In the genomic region with DNA sequence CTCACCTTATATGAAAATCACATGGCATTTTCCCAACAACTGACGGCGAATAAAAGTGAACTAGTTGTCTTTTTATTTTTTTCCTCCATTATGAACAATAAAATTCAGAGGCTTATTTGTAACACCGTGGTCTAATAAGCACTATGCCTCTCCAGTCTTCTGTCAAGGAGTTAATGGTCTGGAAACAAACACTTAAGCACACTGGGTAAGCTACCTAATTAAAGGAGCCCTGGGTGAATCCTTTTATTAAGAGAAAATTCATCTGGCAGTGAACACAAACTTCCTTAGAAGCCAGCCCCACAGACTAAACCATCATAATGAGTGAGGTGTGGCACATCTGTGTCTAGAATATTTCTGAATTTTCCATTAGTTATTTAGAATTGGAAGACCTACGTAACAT, we compare ENCODE assay signal across 22 mouse cellular contexts.
A peak's percentile ranks its signal among the peaks of the same experiment; 100 is the strongest.
DNase-seq lines count a peak whose midpoint lies in the region; ATAC-seq and TF ChIP-seq lines count a peak whose summit lies in the region.
"Had no signal": no experiment of that assay in that cellular context is flagged by ENCODE, and none has a peak within 500 bp of the region (broad histone marks: within the 10 kb centered on the region; RNA-seq: fewer than 3 reads in every experiment).

No protein-coding gene starts in this region.

- no peak for TF ChIP-seq POLR2A in brain, embryonic 14.5 days (IDR thresholded peaks at IDR 0.05; ENCODE audit: borderline replicate concordance, extremely low read depth, insufficient read depth, insufficient read length, poor library complexity, severe bottlenecking)

- no peaks in the 10 kb centered on the region for H3K4me1 ChIP-seq in embryonic facial prominence, embryonic 14.5 days (ENCODE audit: control insufficient read depth, insufficient read depth, low read length)
- H3K4me1 ChIP-seq in embryonic facial prominence, embryonic 10.5 days: no peaks in the 10 kb centered on the region
- no peaks in the 10 kb centered on the region for H3K4me1 ChIP-seq in hindbrain, embryonic 11.5 days (replicated peaks; ENCODE audit: control insufficient read depth, insufficient read depth, low read length)
- H3K4me1 ChIP-seq in hindbrain, embryonic 13.5 days (replicated peaks): 0 out of 2 replicates have a peak, but pooled peaks cover 4% of the 10 kb centered on the region
- peaks cover 10% of the 10 kb centered on the region for H3K4me1 ChIP-seq in kidney, embryonic 15.5 days
- H3K4me1 ChIP-seq: embryonic facial prominence, embryonic 13.5 days; heart, embryonic 13.5 days had no signal

- intact Hi-C loops in heart, postnatal 36 days (cut with DNase I): no loop called here

- no peak overlapping the region for H3K27ac ChIP-seq in embryonic facial prominence, embryonic 14.5 days (replicated peaks; ENCODE audit: low read depth, low read length)
- no peak overlapping the region for H3K27ac ChIP-seq in embryonic facial prominence, embryonic 10.5 days (replicated peaks)
- no peak overlapping the region for H3K27ac ChIP-seq in hindbrain, embryonic 11.5 days (ENCODE audit: low read depth, low read length)
- no peak overlapping the region for H3K27ac ChIP-seq in hindbrain, embryonic 13.5 days
- H3K27ac ChIP-seq in kidney, embryonic 15.5 days: no peak overlapping the region
- H3K27ac ChIP-seq: embryonic facial prominence, embryonic 13.5 days; heart, embryonic 13.5 days had no signal

- H3K36me3 ChIP-seq in embryonic facial prominence, embryonic 14.5 days (ENCODE audit: control insufficient read depth, insufficient read depth, low read length): no peaks in the 10 kb centered on the region
- no peaks in the 10 kb centered on the region for H3K36me3 ChIP-seq in embryonic facial prominence, embryonic 10.5 days (replicated peaks)
- no peaks in the 10 kb centered on the region for H3K36me3 ChIP-seq in hindbrain, embryonic 11.5 days (ENCODE audit: control insufficient read depth, insufficient read depth, low read length)
- H3K36me3 ChIP-seq in hindbrain, embryonic 13.5 days: no peaks in the 10 kb centered on the region
- H3K36me3 ChIP-seq in kidney, embryonic 15.5 days: no peaks in the 10 kb centered on the region
- H3K36me3 ChIP-seq: G1E; heart, embryonic 13.5 days had no signal

- H3K4me3 ChIP-seq in embryonic facial prominence, embryonic 14.5 days (ENCODE audit: low read depth, low read length): no peak overlapping the region
- no peak overlapping the region for H3K4me3 ChIP-seq in embryonic facial prominence, embryonic 10.5 days
- no peak overlapping the region for H3K4me3 ChIP-seq in hindbrain, embryonic 11.5 days (ENCODE audit: low read depth, low read length)
- no peak overlapping the region for H3K4me3 ChIP-seq in hindbrain, embryonic 13.5 days
- no peak overlapping the region for H3K4me3 ChIP-seq in kidney, embryonic 15.5 days (replicated peaks)
- H3K4me3 ChIP-seq: embryonic facial prominence, embryonic 13.5 days; heart, embryonic 13.5 days had no signal

- no peak overlapping the region for H3K9ac ChIP-seq in embryonic facial prominence, embryonic 14.5 days (ENCODE audit: low read depth, low read length)
- H3K9ac ChIP-seq in hindbrain, embryonic 11.5 days (ENCODE audit: low read depth, low read length): no peak overlapping the region
- no peak overlapping the region for H3K9ac ChIP-seq in hindbrain, embryonic 13.5 days
- H3K9ac ChIP-seq in kidney, embryonic 15.5 days: no peak overlapping the region
- H3K9ac ChIP-seq: embryonic facial prominence, embryonic 13.5 days; heart, embryonic 13.5 days had no signal

- H3K27me3 ChIP-seq in embryonic facial prominence, embryonic 14.5 days (replicated peaks; ENCODE audit: control insufficient read depth, insufficient read depth, low read length): no peaks in the 10 kb centered on the region
- H3K27me3 ChIP-seq in embryonic facial prominence, embryonic 10.5 days (replicated peaks; ENCODE audit: low read depth, poor library complexity, severe bottlenecking): no peaks in the 10 kb centered on the region
- no peaks in the 10 kb centered on the region for H3K27me3 ChIP-seq in hindbrain, embryonic 11.5 days (ENCODE audit: control insufficient read depth, insufficient read depth, low read length)
- no peaks in the 10 kb centered on the region for H3K27me3 ChIP-seq in hindbrain, embryonic 13.5 days
- no peaks in the 10 kb centered on the region for H3K27me3 ChIP-seq in kidney, embryonic 15.5 days
- H3K27me3 ChIP-seq: embryonic facial prominence, embryonic 13.5 days; heart, embryonic 13.5 days had no signal

- no peaks in the 10 kb centered on the region for H3K9me3 ChIP-seq in embryonic facial prominence, embryonic 14.5 days (ENCODE audit: control insufficient read depth, low read length)
- no peaks in the 10 kb centered on the region for H3K9me3 ChIP-seq in embryonic facial prominence, embryonic 10.5 days
- no peaks in the 10 kb centered on the region for H3K9me3 ChIP-seq in hindbrain, embryonic 11.5 days (ENCODE audit: control insufficient read depth, low read length)
- no peaks in the 10 kb centered on the region for H3K9me3 ChIP-seq in hindbrain, embryonic 13.5 days
- no peaks in the 10 kb centered on the region for H3K9me3 ChIP-seq in kidney, embryonic 15.5 days (replicated peaks)
- H3K9me3 ChIP-seq: embryonic facial prominence, embryonic 13.5 days; G1E; heart, embryonic 13.5 days had no signal

- 82% methylated on average over 4 of the region's 4 CpGs for WGBS in embryonic facial prominence, embryonic 14.5 days
- 81% methylated on average over 4 of the region's 4 CpGs for WGBS in embryonic facial prominence, embryonic 10.5 days
- 78% methylated on average over 4 of the region's 4 CpGs for WGBS in hindbrain, embryonic 11.5 days
- 64% methylated on average over 4 of the region's 4 CpGs for WGBS in hindbrain, embryonic 13.5 days
- WGBS in kidney, embryonic 15.5 days: 73% methylated on average over 4 of the region's 4 CpGs

- H3K4me2 ChIP-seq in embryonic facial prominence, embryonic 14.5 days (ENCODE audit: low read depth, low read length): no peak overlapping the region
- no peak overlapping the region for H3K4me2 ChIP-seq in hindbrain, embryonic 11.5 days (replicated peaks; ENCODE audit: low read depth, low read length)
- H3K4me2 ChIP-seq in hindbrain, embryonic 13.5 days: no peak overlapping the region
- no peak overlapping the region for H3K4me2 ChIP-seq in kidney, embryonic 15.5 days
- H3K4me2 ChIP-seq: embryonic facial prominence, embryonic 13.5 days; heart, embryonic 13.5 days had no signal

- peak; percentile 37; the same call in 1 of the 2 replicates for ATAC-seq in embryonic facial prominence, embryonic 14.5 days (ENCODE audit: low read depth)
- peak; percentile 29; the same call in 1 of the 2 replicates for ATAC-seq in hindbrain, embryonic 11.5 days (ENCODE audit: low FRiP score)
- no peak for ATAC-seq in hindbrain, embryonic 13.5 days (ENCODE audit: low FRiP score)
- peak; percentile 83 for ATAC-seq in kidney, embryonic 15.5 days (replicated peaks; ENCODE audit: low FRiP score)
- ATAC-seq: CD4-positive, CD25-positive, alpha-beta regulatory T cell, adult 4 months; inflammation-experienced regulatory T-cells, adult 6 months; intestine, postnatal 0 days had no signal

- DNase-seq in embryonic facial prominence, embryonic 14.5 days (ENCODE audit: low spot score): no peak
- DNase-seq in embryonic facial prominence, embryonic 10.5 days (ENCODE audit: low spot score): no peak
- DNase-seq in hindbrain, embryonic 11.5 days (ENCODE audit: low spot score): no peak
- no peak for DNase-seq in kidney, postnatal 14 days
- DNase-seq in brain, embryonic 14.5 days (ENCODE audit: low read depth): peak; percentile 52
- no peak for DNase-seq in heart, postnatal 36 days
- DNase-seq: adrenal gland, adult 8-10 months; adrenal gland, postnatal 36 days; B cell, adult 2 months; cerebellum, adult 11 months; cerebellum, adult 8-10 months; cerebellum, postnatal 14 days; gastrocnemius, postnatal 36 days; heart, adult 11 months had no signal

- no peak for TF ChIP-seq CTCF in brain, embryonic 14.5 days (IDR thresholded peaks at IDR 0.05; ENCODE audit: borderline replicate concordance, extremely low read depth, insufficient read depth, insufficient read length)
